Mouse (Mus musculus) cerebral cortex, adult 2 months (tissue): ENCODE data around the gene Platr17.

Experiments
- WGBS: fragments of 180-500 bp; shearing (Covaris S2); methylation state at CpG from one replicate; pipeline ENCODE4 v1.1.7; 2018; 5-methylcytosine and 5-hydroxymethylcytosine counted together

Gene Platr17

DNA sequence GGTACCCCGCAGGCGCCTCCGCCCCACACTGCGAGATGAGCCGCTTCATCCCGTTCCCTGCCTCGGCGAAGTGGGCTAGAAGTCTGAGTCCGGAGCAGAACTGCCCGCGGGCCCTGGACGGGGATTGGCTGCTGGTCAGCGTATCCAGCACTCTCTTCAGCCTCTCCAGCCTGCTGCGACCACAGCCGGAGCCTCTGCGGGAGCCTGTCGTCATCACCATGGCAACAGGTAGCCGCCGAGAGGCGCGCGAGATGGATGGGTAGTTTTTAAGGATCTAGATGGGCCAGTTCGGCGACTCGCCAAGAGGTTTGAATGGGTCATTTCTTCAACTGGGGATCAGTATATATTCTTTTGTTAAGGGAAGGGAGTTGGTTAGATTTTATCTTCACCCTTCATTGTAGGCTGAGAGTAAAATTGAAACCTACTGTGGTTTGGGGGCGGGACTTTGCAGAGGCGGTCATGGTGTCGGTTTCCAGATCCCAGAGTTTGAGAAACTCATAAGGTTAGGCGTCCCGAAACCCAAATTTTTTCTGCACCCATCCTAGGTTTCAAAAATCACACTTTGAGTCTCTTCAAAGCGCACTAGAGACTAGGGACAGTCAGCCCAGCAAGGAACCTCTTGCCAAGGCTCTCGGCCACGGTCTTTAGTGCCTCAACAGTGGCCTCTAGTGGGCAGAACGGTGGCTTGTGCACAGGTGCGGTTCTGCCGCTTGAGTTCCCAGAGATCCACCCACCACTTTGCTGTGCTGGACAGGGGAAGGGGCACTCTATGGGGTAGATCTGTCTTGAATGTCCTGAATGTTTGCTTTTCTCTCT, 15.6 kb downstream of the Platr17 start:
- under 1% methylated on average over 36 of the region's 36 CpGs for WGBS

- WGBS = 91% methylated on average over 7 of the region's 7 CpGs
Observed at GRCm38 (mm10) chr17:33921361-33921760, 16.4 kb downstream of the Platr17 start.

GRCm38 (mm10) chr17:33924577-33925283, 19.8 kb downstream of the Platr17 start:
- 87% methylated on average over 10 of the region's 10 CpGs for WGBS

GRCm38 (mm10) chr17:33925406-33926116, 20.6 kb downstream of the Platr17 start:
- WGBS = 80% methylated on average over 21 of the region's 21 CpGs

GRCm38 (mm10) chr17:33926207-33926932, 21.4 kb downstream of the Platr17 start:
- WGBS = 66% methylated on average over 17 of the region's 17 CpGs

DNA sequence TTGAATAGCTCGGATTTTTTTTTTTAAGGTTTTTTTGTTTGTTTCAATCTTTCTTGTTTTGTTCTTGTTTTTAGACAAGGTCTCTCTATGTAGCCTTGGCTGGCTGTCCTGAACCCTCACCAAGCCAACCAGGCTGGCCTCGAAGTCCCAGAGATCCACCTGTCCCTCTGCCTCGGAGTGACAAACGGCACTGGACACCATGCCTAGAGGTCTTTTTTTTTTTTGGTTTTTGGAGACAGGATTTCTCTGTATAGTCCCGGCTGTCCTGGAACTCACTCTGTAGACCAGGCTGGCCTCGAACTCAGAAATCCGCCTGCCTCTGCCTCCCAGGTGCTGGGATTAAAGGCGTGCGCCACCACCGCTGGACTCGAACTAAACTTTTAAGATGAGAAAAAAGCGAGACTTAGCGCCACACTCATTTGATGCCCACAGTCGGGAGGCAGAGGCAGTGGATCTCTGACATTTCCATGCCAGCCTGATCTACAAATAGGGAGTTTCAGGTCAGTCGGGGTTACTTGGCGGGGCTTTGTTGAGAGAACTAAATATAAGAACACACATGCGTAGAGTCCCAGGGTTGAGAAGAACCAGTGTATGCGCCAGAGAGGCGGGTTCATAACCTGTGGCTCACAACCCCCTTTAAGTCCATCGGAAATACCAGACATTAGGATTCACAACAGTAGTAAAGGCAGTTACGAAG, 23.5 kb downstream of the Platr17 start:
- WGBS = 56% methylated on average over 21 of the region's 21 CpGs

DNA sequence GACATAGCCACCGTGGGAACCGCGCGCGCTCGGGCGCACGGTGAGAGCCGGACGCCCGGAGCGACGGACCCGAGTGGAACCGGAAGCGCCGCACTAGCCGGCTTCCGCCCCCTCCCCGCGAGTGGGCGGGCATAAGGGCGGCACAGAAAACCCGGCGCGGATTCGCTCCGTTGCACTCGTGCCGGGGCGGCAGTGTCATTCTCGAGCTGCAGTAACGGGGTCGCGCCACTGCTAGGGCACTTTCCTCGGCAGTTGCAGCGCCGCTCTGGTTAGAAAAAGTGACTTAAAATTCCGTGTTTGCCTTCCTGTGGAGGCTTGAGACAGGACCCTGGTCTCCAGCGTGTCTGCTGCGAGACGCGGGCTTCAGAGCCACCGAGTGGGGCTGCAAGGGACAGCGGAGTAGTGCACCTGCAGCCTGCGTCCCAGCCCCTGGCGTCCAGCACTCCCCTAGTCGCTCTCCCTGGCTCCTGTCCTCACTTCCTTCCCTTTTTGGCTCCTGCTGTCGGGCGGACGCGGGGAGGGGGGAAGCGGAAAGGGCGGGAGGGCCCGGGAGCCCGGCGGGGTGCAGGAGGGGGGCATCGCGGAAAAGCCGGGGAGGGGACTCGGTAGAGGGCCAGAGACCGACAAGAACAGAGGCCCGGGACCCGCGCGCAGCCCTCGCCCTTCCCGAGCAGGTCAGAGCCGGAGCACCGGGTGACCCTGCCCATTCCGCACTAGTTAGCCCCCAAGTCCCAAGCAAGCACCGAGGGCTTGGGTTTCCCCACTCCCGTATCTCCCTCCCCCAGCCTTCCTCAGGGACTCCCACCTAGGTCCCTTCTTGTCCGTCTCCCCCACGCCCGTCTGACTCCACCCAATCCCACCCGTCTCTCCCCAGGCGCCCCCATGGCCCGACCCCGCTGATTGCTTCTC, 24.7 kb downstream of the Platr17 start, which contains the start of gene Rgl2:
Gene Rgl2, plus strand, starts transcription at position 173 of the 909 bp plus-strand sequence.
- under 1% methylated on average over 80 of the region's 80 CpGs for WGBS

DNA sequence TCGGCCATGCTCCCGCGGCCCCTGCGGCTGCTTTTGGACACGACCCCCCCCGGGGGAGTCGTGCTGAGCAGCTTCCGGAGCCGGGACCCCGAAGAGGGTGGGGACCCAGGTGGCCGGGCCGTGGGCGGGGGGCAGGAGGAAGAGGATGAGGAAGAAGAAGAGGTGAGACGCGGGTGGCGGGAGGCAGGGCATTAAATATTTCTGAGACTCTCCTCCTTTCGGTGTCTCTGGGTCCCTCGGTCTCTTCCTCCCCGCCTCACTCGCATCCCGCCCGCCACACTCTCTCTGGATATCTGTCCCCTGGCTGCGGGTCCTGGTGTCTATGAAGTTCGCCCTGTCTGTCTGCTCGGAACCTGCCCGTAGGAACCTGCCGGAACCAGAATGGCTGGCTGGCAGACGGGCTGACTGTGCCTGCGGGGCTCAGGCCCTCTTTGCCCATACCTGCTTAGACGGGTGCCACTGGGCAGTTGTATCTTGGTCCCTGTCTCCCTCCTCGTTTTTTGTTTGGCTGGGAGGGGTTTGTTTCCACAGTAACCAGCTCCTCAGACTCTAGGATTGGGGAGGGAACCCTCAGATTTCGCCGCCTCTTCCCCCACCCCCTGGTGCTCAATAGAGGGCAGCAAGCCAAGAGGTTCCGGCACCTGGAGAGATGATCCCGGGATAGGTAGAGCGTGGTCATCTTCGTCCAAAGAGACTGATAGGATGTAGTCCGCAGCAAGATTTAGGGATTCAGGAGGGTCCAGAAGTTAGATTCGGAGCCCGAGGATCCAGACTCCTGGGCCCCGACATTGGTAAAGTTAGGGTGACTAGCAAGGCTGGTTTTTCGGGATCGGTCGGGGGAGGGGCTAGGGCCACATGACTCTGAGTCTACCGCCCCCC, 25.6 kb downstream of the Platr17 start:
- 1% methylated on average over 45 of the region's 45 CpGs for WGBS

DNA sequence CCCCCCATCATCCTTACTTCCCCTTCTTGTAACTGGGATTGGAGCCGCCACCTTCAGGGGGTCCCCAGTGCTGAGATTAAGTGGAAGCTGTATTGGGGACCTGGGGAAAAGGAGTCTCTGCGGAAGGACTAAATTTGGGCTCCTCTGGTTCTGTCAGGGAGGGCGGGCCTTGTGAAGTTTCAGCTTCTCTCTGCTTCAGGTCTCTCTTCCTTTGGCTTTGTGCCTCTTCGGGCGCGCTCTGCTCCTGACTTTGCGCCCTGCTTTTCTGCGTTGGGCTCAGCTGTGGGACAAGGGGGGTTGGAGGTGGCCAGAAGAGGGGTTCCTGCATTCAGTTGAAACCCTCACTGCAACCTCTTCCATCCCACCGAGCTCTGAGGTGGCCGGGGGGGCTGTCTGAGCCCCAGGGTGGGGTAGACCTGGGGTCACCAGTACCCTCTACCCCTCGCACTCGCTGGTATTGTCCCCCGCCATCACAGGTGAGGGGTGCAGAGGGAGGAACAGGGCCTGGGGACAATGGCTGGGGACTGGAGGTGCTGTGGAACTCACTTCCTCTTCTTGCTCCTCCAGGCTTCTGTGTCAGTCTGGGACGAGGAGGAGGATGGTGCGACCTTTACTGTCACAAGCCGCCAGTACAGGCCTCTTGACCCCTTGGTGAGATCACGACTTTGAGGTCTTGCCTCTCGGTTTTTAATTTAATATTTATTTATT, 26.4 kb downstream of the Platr17 start:
- WGBS = 45% methylated on average over 18 of the region's 18 CpGs

GRCm38 (mm10) chr17:33931947-33932346, 27.0 kb downstream of the Platr17 start:
- WGBS = 89% methylated on average over 11 of the region's 11 CpGs

DNA sequence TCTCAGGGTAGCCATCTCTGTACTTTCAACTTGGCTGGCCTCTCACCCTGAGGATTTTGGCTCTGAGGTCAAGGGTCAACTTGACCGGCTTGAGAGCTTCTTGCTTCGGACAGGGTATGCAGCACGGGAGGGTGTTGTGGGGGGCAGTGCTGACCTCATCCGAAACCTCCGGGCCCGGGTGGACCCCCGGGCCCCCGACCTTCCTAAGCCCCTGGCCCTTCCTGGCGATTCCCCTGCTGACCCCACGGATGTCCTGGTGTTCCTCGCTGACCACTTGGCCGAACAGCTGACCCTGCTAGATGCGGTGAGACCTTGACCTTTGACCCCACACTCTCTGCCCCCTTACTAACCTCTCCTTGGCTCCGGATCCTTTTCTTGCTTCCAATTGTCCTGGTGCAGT, 27.5 kb downstream of the Platr17 start:
- WGBS = 91% methylated on average over 14 of the region's 14 CpGs

GRCm38 (mm10) chr17:33932970-33933369, 28.0 kb downstream of the Platr17 start:
- WGBS = 94% methylated on average over 15 of the region's 15 CpGs

DNA sequence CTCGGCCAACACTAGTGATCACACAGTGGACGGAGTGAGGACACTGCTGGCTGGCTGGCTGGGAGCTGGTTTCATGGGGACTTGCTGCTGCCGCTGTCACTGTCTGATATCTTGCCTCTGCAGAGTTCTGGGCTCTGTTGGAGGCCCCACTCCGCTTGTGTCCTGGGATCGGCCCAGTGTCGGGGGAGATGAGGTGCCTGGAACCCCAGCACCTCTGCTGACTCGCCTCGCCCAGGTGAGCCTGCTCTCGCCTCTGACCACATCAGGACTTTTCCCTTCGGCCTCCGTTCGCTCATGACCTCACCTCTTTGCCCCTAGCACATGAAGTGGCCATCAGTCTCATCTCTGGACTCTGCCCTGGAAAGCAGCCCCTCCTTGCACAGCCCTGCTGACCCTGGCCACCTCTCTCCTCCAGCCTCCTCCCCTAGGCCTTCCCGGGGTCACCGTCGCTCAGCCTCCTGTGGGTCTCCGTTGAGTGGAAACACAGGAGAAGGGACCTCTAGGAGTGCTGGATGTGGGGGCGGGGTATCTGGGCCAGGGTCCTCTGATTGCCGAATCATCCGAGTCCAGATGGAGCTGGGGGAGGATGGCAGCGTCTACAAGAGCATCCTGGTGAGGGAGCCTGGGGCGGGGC, 30.6 kb downstream of the Platr17 start:
- 89% methylated on average over 21 of the region's 21 CpGs for WGBS

GRCm38 (mm10) chr17:33936993-33937392, 32.1 kb downstream of the Platr17 start:
- WGBS = 84% methylated on average over 15 of the region's 15 CpGs

DNA sequence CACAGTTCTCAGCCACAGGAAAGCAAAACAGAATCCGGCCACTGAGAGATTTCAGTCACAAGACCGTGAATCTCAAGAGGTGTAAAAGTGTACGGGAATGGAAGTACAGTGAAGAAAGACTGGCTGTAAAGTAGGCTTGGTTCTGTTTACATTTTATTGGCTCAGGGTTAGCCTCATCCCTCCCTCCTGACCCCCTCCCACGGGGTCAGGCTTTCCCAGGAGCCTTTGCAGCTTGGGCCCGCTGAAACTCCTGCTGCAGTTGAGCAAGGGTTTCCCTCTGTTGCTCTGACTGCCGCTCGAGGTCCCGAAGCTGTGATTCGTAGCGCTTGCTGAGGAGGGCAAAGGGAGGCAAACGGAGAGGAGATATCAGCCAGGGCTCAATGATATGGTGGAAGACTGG, 33.8 kb downstream of the Platr17 start:
- WGBS = 81% methylated on average over 11 of the region's 11 CpGs

GRCm38 (mm10) chr17:33940206-33940805, 35.4 kb downstream of the Platr17 start, which contains the start of the genes Pfdn6 and Wdr46:
Gene Pfdn6 (minus strand): TSS chr17:33940343.
Gene Wdr46 (plus strand): TSS chr17:33940660.
- WGBS = under 1% methylated on average over 36 of the region's 36 CpGs

- WGBS = 3% methylated on average over 26 of the region's 26 CpGs
Observed at GRCm38 (mm10) chr17:33940981-33941380, 36.0 kb downstream of the Platr17 start.
